Mouse (Mus musculus): ENCODE data around the gene Pex10.
A peak's percentile ranks its signal among the peaks of the same experiment; 100 is the strongest.
"Not testable (repeated sequence)": the region's sequence is repeated elsewhere in the genome, so short reads cannot be mapped to it uniquely, and the experiment has no call there.

Pex10 gene

GRCm38 (mm10) chr4:155064474-155064873 lies 2.3 kb upstream of the Pex10 start:
- DNase-seq (ENCODE audit: extremely low spot score), result no peak

- peak; percentile 92 for DNase-seq (ENCODE audit: extremely low spot score)
These were observed 614 bp upstream of the Pex10 start for GRCm38 (mm10) chr4:155065970-155066833.

GRCm38 (mm10) chr4:155068357-155068972 lies 1.6 kb downstream of the Pex10 start:
- no peak for DNase-seq (ENCODE audit: extremely low spot score)

- no peak for DNase-seq (ENCODE audit: extremely low spot score)
These were observed 2.4 kb downstream of the Pex10 start for GRCm38 (mm10) chr4:155069191-155069590.

- no peak for DNase-seq (ENCODE audit: extremely low spot score)
These were observed 3.4 kb downstream of the Pex10 start for GRCm38 (mm10) chr4:155070199-155070598.

- no peak for DNase-seq (ENCODE audit: extremely low spot score)
These were observed 4.1 kb downstream of the Pex10 start for GRCm38 (mm10) chr4:155070921-155071320.

- DNase-seq (ENCODE audit: extremely low spot score), result no peak
These were observed 7.6 kb downstream of the Pex10 start for GRCm38 (mm10) chr4:155074418-155074817.

- no peak for DNase-seq (ENCODE audit: extremely low spot score)
These were observed 8.3 kb downstream of the Pex10 start for GRCm38 (mm10) chr4:155075137-155075536.

- no peak for DNase-seq (ENCODE audit: extremely low spot score)
These were observed 9.0 kb downstream of the Pex10 start for GRCm38 (mm10) chr4:155075813-155076212.

- DNase-seq (ENCODE audit: extremely low spot score), result no peak
These were observed 9.9 kb downstream of the Pex10 start for GRCm38 (mm10) chr4:155076677-155077076.

- DNase-seq (ENCODE audit: extremely low spot score), result not testable (repeated sequence)
These were observed 12.0 kb downstream of the Pex10 start for GRCm38 (mm10) chr4:155078808-155079207.

- no peak for DNase-seq (ENCODE audit: extremely low spot score)
These were observed 12.8 kb downstream of the Pex10 start for GRCm38 (mm10) chr4:155079666-155080065.

- no peak for DNase-seq (ENCODE audit: extremely low spot score)
These were observed 16.7 kb downstream of the Pex10 start for GRCm38 (mm10) chr4:155083553-155083952.

- DNase-seq (ENCODE audit: extremely low spot score), result no peak
These were observed 17.5 kb downstream of the Pex10 start for GRCm38 (mm10) chr4:155084351-155084750.

GRCm38 (mm10) chr4:155085206-155086107 lies 18.6 kb downstream of the Pex10 start:
- DNase-seq (ENCODE audit: extremely low spot score), result no peak

GRCm38 (mm10) chr4:155086108-155087024 lies 19.6 kb downstream of the Pex10 start, which contains the start of the genes Rer1 and Morn1:
Gene Rer1 (minus strand): TSS chr4:155086382.
Gene Morn1 (plus strand): TSS chr4:155086577.
- peak; percentile 100 for DNase-seq (ENCODE audit: extremely low spot score)

GRCm38 (mm10) chr4:155089241-155089640 lies 22.4 kb downstream of the Pex10 start:
- DNase-seq (ENCODE audit: extremely low spot score), result no peak

GRCm38 (mm10) chr4:155090147-155090546 lies 23.3 kb downstream of the Pex10 start:
- DNase-seq (ENCODE audit: extremely low spot score), result no peak

- no peak for DNase-seq (ENCODE audit: extremely low spot score)
These were observed 24.1 kb downstream of the Pex10 start for GRCm38 (mm10) chr4:155090688-155091449.

Data from embryo, embryonic 9.5 days (tissue).